Mouse (Mus musculus) embryo, embryonic 10.5 days (tissue): ENCODE measurements around the gene Cnot1.
"Not testable (repeated sequence)": the region's sequence is repeated elsewhere in the genome, so short reads cannot be mapped to it uniquely, and the experiment has no call there.

Source experiments
- DNase-seq: peaks from one replicate; pipeline ENCODE4 v3.0.0-alpha.2; 2015; ENCODE audit warnings: low spot score

Gene Cnot1

DNA sequence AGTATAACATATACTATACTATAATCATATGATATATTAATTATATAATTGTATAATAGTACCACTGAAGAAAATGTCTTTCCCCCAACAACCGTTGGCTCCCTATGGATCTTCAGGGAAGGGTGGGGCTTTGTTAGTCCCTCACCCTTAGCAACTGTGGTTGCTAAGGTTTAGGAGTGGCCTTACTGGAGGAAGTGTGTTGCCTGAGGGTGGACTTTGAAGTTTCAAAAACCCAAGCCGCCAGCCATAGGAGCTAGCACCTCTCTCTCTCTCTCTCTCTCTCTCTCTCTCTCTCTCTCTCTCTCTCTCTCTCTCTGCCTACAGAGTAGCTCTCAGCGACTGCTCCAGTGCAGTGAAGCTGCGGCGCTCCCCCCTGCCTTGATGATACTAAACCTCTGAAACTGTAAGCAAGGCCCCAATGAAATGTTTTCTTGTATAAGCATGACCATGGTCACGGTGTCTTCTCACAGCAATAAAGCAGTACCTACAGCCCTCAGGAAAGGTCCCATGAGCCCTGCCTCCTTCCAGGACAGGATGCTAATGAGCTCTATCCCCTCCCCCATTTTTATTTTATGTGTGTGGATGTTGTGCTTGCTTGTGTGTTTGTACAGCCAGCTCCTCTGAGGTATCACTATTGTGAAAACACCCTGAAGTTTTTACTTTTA lies 8.9 kb upstream of the Cnot1 start:
- DNase-seq, result no peak

GRCm38 (mm10) chr8:95810184-95810591 lies 2.9 kb upstream of the Cnot1 start:
- no peak for DNase-seq

DNA sequence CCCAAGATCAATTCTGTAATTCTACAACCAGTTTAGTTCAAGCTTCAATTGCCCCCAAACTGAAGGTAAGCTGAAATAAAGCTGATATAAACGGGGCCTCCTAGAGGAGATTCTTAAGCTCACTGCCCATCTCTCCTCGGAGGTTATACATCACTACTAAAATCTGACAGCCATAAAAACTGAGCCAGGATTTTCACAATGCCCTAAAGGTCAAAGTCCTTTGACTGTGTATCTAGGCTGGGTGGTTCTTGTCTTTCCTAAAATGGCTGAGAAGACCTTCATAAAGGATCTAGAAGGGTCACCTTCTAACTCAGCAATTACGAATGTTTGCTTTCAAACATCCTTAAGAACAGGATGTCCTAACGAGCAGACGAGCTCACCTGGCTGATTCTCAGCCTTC lies 1.9 kb upstream of the Cnot1 start:
- no peak for DNase-seq

- DNase-seq, result no peak
These were observed 1.4 kb upstream of the Cnot1 start for GRCm38 (mm10) chr8:95808631-95809030.

GRCm38 (mm10) chr8:95807861-95808260 lies 597 bp upstream of the Cnot1 start:
- peak; percentile 96 for DNase-seq

- peak; percentile 42 for DNase-seq
These were observed 638 bp downstream of the Cnot1 start for GRCm38 (mm10) chr8:95806461-95807191.

DNA sequence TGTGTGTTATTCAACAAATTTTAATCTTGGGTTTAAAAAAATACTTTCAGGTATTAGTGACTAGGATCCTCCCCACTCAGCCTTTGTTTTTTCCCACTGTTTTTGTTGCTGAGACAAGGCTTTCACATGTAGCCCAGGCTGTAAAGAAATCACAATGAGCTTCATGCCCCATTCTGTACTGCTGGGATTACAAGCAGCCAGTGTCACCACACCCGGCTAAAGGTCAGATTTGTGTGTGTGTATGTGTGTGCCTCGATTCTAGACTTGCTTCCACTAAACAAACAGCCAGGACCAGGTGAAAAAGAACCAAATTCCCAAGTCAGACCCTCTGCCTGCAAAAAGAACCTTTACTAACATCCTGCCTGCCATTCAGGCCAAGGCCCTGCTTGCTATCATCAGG lies 1.8 kb downstream of the Cnot1 start:
- DNase-seq, result no peak

- DNase-seq, result no peak
These were observed 5.0 kb downstream of the Cnot1 start for GRCm38 (mm10) chr8:95802231-95802630.

- DNase-seq, result no peak
These were observed 5.7 kb downstream of the Cnot1 start for GRCm38 (mm10) chr8:95801476-95802064.

GRCm38 (mm10) chr8:95800353-95800752 lies 6.9 kb downstream of the Cnot1 start:
- no peak for DNase-seq

DNA sequence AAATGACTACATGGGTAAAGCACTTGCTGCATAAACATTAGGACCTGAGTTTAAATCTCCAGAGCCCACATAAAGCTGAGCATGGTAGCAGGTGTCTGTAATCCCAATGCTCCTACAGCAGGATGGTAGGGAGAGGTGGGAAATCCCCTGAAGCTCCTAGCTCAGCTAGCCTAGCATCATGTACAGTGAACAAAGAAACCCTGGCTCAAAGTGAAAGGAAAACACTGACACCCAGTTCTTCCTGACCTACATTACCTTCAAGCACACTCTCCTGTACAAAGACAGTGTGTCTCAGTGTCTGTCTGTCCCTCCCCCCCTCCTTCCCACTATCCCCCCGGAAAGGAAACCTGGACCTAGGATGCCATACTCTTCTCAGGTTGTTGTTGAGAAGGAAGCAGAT lies 7.4 kb downstream of the Cnot1 start:
- DNase-seq, result no peak

GRCm38 (mm10) chr8:95799117-95799516 lies 8.1 kb downstream of the Cnot1 start:
- DNase-seq, result no peak

DNA sequence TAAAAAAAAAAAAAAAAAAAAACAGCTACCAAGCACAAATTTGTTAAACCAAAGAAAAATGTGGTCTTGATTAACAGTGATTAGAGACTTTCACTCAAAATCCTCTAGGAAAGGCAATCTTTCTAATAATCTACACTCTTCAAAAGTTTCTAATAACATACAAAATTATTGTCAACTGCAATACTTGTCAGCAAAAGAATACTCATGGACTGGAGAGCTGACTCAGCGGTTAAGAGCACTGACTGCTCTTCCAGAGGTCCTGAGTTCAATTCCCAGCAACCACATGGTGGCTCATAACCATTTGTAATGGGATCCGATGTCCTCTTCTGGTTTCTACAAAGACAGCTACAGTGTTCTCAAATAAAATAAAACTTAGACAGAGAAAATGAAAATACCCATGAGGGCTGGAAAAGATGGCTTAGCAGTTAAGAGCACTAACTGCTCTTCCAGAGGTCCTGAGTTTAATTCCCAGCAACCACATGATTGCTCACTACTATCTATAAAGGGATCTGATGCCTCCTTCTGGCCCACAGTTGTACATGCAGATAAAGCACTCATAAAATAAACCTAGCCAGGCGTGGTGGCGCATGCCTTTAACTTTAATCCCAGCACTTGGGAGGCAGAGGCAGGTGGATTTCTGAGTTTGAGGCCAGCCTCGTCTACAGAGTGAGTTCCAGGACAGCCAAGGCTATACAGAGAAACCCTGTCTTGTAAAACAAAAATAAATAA lies 11.8 kb downstream of the Cnot1 start:
- not testable (repeated sequence) for DNase-seq

GRCm38 (mm10) chr8:95785591-95785990 lies 21.7 kb downstream of the Cnot1 start:
- DNase-seq, result no peak

DNA sequence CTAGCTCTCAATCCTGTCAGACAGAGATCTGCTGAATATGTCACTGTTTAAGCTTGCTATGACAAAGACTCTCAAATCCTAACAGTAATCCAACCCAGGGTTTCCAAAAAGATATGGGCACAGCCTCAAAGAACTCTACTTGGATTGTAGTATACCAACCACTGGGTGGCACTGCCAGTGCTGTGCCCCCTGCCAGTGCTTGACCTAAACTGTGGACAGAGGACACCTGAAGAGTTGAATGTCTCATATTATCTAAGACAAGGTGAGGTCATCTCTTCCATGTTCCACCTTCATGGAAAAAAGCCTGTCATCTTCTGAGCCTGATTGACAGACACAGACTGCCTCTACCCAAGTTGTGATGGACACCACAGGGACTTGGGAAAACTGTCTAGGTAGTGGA lies 24.6 kb downstream of the Cnot1 start:
- DNase-seq, result no peak

DNA sequence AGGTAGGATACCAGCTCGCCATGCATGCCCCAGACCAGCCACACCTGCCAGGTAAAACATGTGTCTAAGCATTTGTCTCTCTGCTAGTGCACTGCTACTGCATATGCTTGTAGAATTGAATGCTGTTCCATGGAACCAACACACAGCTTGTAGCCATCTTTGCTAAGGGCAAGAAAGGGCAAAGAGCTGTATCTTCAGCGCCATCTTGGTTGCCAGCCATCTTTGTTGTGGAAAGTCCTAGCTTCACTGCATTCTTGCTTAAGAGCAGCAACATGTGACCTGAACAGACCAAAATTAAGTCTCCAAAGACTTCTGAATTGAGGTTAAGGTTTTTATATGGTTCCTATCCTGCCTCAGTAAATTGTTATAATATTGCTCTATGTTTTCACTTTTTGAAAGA lies 25.5 kb downstream of the Cnot1 start:
- no peak for DNase-seq

GRCm38 (mm10) chr8:95781085-95781484 lies 26.2 kb downstream of the Cnot1 start:
- no peak for DNase-seq

DNA sequence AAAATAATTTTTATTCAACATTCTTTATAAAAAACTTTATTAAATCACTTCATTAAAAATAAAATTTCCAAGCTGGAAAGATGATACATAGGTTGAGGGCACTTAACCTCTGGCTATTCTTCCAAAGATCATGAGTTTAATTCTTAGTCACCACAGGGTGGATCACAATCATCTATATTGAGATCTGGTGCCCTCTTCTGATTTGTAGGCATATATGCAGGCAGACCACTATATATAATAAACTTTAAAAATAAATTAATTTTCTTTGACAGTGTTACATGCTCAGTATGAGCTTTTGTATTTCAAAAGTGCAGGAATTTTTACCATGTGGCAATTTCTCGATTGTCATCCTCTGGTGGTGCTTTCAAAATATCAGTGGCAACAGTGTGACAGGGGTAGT lies 43.1 kb downstream of the Cnot1 start:
- no peak for DNase-seq

GRCm38 (mm10) chr8:95760323-95760722 lies 46.9 kb downstream of the Cnot1 start:
- DNase-seq, result no peak

- no peak for DNase-seq
These were observed 55.3 kb downstream of the Cnot1 start for GRCm38 (mm10) chr8:95751924-95752323.

DNA sequence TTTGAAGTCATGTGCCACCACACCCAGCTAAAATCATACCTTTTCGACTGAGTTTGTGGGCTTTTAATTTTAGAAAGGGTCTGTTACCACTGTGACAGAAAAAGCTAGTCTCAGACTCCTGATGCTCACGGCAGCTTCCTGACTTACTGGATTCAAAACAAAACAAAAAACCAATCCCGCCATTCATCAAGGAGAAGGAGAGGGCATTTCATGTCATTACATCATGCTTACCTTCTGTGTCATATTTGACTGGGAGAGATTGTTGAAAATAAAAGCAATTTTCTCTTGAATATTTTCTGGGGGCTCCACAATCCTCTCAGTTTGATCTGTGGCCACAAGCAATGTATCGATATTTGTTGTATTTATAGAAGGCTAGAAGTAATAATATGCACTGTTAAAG lies 59.2 kb downstream of the Cnot1 start:
- no peak for DNase-seq

- DNase-seq, result no peak
These were observed 65.5 kb downstream of the Cnot1 start for GRCm38 (mm10) chr8:95741732-95742131.

DNA sequence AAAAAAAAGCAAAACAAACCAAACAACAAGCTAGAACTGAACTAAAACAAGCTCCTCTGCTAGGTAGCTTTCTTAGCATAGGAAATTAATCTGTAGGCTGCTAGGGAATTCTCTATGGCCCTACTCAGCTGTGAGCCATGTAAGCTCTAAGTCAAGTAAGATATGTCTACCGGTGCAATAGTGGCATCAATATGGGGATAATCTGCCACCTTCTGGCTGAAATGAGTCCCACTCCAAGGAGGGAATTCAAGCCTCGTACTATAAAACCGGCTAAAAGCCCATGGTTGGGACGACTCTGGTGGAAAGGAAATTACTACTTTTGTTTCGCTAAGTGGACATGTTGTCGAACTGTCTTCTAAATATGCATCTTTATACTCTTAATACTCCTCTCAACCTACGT lies 68.7 kb downstream of the Cnot1 start:
- DNase-seq, result peak; percentile 28
